Mouse (Mus musculus) kidney, embryonic 15.5 days (tissue): ENCODE results near the gene Wnt5b. TPM values are rescaled to one million over a fixed set of nuclear protein-coding genes. Genes with fewer than 3 reads are reported as not detected.
A peak's percentile ranks its signal among the peaks of the same experiment; 100 is the strongest.

Experiments
- ATAC-seq: fragments of 200-750 bp; cut with Nextera tagmentation; replicated peaks from 2 replicates; pipeline ENCODE4 v1.8.0; 2017; ENCODE audit warnings: moderate TSS enrichment; ENCODE audit not compliant: low FRiP score
- H3K27ac ChIP-seq: fragments of 300-500 bp; sonication (generic); 2 replicates; pipeline ENCODE4 v1.5.1; 2015; ENCODE audit warnings: mild to moderate bottlenecking, inconsistent platforms
- H3K27me3 ChIP-seq: fragments of 300-500 bp; sonication (generic); 2 replicates; pipeline ENCODE4 v1.6.1; 2015; ENCODE audit warnings: inconsistent platforms
- H3K36me3 ChIP-seq: fragments of 300-500 bp; sonication (generic); 2 replicates; pipeline ENCODE4 v1.6.1; 2015; ENCODE audit warnings: inconsistent platforms
- H3K4me1 ChIP-seq: fragments of 300-500 bp; sonication (generic); 2 replicates; pipeline ENCODE4 v1.6.1; 2015; ENCODE audit warnings: inconsistent platforms
- H3K4me2 ChIP-seq: fragments of 300-500 bp; sonication (generic); 2 replicates; pipeline ENCODE4 v1.6.1; 2015; ENCODE audit warnings: moderate library complexity, mild to moderate bottlenecking, inconsistent platforms
- H3K4me3 ChIP-seq: fragments of 300-500 bp; sonication (generic); replicated peaks from 2 replicates; pipeline ENCODE4 v1.5.1; 2015; ENCODE audit warnings: mild to moderate bottlenecking, inconsistent platforms
- H3K9ac ChIP-seq: fragments of 300-500 bp; sonication (generic); 2 replicates; pipeline ENCODE4 v1.6.1; 2015; ENCODE audit warnings: mild to moderate bottlenecking, inconsistent platforms
- H3K9me3 ChIP-seq: fragments of 300-500 bp; sonication (generic); replicated peaks from 2 replicates; pipeline ENCODE4 v1.6.1; 2016; ENCODE audit warnings: inconsistent platforms
- WGBS: fragments of 180-500 bp; shearing (Covaris S2); methylation state at CpG from one replicate; pipeline ENCODE4 v1.1.7; 2015; ENCODE audit warnings: mixed read lengths; 5-methylcytosine and 5-hydroxymethylcytosine counted together
- polyA plus RNA-seq: library from polyadenylated mRNA; unstranded; fragments of >200 nt; fragmentation: Nextera tagmentation; extraction: Ambion mirVana; gene quantifications from 2 replicates; pipeline ENCODE4 v1.2.1, GENCODE M21; 2015

Wnt5b gene
- polyA plus RNA-seq, 1 experiment from 2014 or later: 11.5 TPM

DNA sequence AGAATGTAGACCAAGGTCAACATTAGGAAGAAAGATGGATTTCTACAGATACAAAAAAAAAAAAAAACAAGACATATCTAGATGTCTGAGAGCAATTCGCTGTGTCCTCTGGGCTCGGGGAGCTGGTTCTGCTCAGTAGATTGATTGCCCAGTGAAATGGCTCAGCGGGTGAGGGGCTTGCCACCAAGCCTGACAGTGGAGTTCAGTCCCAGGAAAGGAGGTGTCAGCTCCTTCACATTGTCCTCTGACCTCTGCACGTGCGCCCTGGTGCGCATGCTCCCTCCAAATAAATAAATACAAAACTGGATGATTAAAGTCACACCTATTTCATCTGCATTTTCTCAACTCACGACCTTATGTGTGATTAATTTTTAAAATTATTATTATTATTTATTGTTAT lies 124.7 kb downstream of the Wnt5b start:
- Histone ChIP-seq H3K4me2 (no peak overlapping the region), H3K9me3 (no peaks in the 10 kb centered on the region), H3K27ac (no peak overlapping the region), H3K9ac (no peak overlapping the region), H3K4me3 (no peak overlapping the region), H3K27me3 (no peaks in the 10 kb centered on the region), H3K4me1 (peaks cover 10% of the 10 kb centered on the region), H3K36me3 (no peaks in the 10 kb centered on the region)
- WGBS: 41% methylated on average over 7 of the region's 7 CpGs
- ATAC-seq: no peak

DNA sequence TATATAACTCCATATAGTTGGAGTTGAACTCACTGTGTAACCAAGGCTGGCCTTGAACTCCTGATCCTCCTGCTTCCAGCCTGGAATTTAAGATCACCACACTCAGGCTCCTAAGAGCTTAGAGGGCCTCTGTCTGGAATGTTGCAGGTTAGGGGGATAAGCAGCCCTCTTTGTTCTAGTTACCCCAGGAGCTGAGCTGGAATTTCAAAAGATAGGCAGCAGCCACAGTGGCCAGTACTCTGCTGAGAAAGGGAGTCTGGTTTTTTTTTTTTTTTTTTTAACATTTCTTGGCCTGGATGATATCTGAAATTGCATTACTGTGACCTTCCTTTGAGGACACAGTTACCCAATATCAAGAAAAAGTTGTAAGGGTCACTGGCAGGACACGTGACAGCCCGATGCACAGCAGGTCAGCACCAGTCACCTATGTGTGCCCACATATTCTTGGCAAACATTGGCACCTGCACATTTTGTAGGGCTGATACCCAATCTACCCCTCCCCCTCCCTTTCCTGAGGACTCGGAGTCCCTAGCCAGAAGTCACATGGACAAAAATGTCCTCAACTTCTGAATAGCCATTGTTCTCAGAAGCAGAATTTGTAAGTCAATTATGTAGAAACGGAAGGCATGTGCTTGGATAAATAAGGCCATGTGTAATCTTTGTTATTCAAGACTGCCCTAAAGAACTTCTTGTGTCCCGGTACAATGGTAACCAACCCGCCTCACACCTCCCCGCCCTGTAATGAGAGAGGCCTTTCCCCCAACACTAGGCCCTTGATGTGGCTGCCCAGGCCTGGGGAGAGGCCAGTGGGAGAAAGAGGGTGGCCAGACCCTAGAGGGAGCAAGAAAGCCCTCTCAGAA lies 125.5 kb downstream of the Wnt5b start:
- peaks cover 12% of the 10 kb centered on the region for H3K4me1 ChIP-seq
- H3K27ac ChIP-seq: peak overlapping the region; percentile 70; the same call in 1 of the 2 replicates
- no peaks in the 10 kb centered on the region for H3K9me3 ChIP-seq
- H3K36me3 ChIP-seq: no peaks in the 10 kb centered on the region
- H3K9ac ChIP-seq: no peak overlapping the region
- no peaks in the 10 kb centered on the region for H3K27me3 ChIP-seq
- no peak overlapping the region for H3K4me3 ChIP-seq
- no peak for ATAC-seq
- 40% methylated on average over 7 of the region's 7 CpGs for WGBS
- no peak overlapping the region for H3K4me2 ChIP-seq

DNA sequence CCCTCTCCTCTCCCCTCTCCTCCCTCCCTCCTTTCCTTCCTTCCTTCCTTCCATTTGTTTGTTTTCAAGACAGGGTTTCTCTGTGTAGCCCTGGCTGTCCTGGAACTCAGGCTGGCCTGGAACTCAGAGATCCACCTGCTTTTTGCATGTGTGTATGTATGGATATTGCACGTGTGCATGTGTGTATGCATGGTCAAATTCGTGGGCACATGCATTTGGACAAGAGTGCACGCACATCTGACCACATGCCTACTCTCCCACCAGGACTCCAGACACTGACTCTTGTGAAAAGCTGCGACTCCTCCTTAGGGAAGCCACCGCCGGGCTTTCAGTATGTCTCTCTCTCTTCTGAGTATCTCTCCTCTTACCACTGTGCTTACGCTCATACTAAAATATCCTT lies 126.3 kb downstream of the Wnt5b start:
- no peak overlapping the region for H3K27ac ChIP-seq
- no peaks in the 10 kb centered on the region for H3K9me3 ChIP-seq
- WGBS: 75% methylated on average over 7 of the region's 7 CpGs
- H3K4me2 ChIP-seq: no peak overlapping the region
- no peaks in the 10 kb centered on the region for H3K36me3 ChIP-seq
- no peak overlapping the region for H3K4me3 ChIP-seq
- no peak overlapping the region for H3K9ac ChIP-seq
- no peaks in the 10 kb centered on the region for H3K27me3 ChIP-seq
- no peak for ATAC-seq
- peaks cover 12% of the 10 kb centered on the region for H3K4me1 ChIP-seq

DNA sequence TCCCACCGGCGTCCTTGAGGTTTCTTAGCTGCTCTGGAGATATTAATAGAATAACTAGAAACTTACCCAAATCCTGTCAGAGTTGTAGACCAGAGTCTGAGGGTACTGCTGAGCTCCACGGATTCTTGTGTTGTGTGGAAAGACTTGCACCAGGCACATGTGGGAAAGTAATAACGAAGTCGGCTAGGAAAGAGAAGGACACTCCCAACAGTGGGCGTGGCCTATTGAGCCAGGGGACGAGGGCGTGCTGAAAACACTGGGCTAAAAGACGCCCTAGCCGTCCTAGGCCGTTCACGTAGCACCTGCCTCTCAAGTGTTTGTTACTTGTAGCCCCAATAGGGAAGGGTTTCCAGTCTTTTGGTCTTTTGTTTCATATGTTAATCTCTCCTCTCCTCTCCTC lies 126.8 kb downstream of the Wnt5b start, which contains the start of gene Adipor2:
Adipor2 (minus strand) TSS at position 351 of the 400 bp plus-strand sequence.
- Histone ChIP-seq H3K36me3 (no peaks in the 10 kb centered on the region), H3K9ac (no peak within 1 kb of the TSS), H3K4me2 (peak within 1 kb of the TSS; percentile 49), H3K27me3 (no peaks in the 10 kb centered on the region), H3K27ac (0 out of 2 replicates have a peak within 1 kb of the TSS, but pooled peaks have one; percentile 70), H3K4me1 (peaks cover 12% of the 10 kb centered on the region), H3K4me3 (peak within 1 kb of the TSS; percentile 21), H3K9me3 (no peaks in the 10 kb centered on the region)
- ATAC-seq: peak; percentile 58; the same call in 1 of the 2 replicates
- WGBS: 3% methylated on average over 12 of the region's 12 CpGs

DNA sequence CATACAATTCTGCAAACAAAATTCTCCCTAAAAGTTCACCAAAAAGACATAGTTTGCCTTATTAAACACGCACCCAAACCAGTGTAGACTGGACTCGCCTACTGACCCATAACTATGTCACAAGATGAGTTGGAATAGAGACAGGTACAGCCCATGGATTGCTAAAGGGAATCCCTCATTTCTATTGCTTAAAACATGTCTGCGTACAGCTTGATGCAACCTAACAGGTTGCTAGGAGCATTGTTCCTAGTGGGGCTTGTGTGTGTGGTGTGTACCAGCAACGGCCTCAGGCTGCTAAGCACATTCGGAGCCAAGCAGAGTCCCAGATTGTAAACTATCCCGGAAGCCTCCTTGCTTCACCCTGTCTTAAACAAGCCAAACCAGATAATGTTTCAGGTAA lies 127.5 kb downstream of the Wnt5b start:
- H3K4me2 ChIP-seq: no peak overlapping the region
- no peaks in the 10 kb centered on the region for H3K36me3 ChIP-seq
- no peak overlapping the region for H3K27ac ChIP-seq
- no peak overlapping the region for H3K4me3 ChIP-seq
- WGBS: 65% methylated on average over 6 of the region's 6 CpGs
- H3K9me3 ChIP-seq: no peaks in the 10 kb centered on the region
- no peak for ATAC-seq
- H3K27me3 ChIP-seq: no peaks in the 10 kb centered on the region
- peaks cover 12% of the 10 kb centered on the region for H3K4me1 ChIP-seq
- no peak overlapping the region for H3K9ac ChIP-seq

DNA sequence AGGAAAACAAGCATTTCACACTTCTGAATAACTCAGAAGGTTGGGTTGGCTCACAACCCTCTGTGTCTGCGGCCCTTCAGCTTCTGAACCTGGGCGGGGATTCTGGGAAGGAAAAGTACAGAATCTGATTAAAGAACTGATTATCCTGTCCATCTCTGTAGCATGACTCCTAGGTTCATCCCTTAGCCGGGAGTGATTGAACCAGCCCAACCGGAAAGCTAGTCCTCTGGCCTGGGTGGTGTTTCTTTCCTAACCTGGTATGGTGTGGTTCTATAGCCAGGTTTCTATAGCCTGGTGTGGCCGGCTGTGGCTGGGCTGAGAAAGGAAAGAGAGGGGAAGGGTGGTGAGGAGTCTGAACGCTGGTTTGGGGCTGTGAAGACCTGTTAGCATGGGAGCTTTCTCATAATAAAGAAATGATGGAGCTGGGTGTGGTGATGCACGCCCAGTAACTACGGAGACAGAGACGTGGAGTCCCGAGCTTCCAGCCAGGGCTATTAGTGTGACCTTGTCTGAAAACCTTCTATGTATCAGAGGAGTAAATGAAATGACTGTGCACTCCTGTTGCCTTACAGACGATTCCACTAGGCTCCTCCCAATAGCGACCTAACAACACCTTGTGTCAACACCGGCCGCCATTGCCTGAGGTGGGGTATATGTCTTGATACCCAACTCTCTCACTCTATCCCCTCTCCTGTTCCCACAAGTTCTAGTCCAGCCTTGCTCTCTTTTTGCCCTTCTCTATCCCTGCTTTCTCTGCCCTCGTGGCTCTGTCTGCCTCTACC lies 129.7 kb downstream of the Wnt5b start:
- H3K27ac ChIP-seq: no peak overlapping the region
- WGBS: 82% methylated on average over 15 of the region's 15 CpGs
- H3K4me1 ChIP-seq: peaks cover 12% of the 10 kb centered on the region
- no peak for ATAC-seq
- H3K9ac ChIP-seq: no peak overlapping the region
- H3K9me3 ChIP-seq: no peaks in the 10 kb centered on the region
- no peaks in the 10 kb centered on the region for H3K36me3 ChIP-seq
- no peaks in the 10 kb centered on the region for H3K27me3 ChIP-seq
- no peak overlapping the region for H3K4me3 ChIP-seq
- H3K4me2 ChIP-seq: no peak overlapping the region

DNA sequence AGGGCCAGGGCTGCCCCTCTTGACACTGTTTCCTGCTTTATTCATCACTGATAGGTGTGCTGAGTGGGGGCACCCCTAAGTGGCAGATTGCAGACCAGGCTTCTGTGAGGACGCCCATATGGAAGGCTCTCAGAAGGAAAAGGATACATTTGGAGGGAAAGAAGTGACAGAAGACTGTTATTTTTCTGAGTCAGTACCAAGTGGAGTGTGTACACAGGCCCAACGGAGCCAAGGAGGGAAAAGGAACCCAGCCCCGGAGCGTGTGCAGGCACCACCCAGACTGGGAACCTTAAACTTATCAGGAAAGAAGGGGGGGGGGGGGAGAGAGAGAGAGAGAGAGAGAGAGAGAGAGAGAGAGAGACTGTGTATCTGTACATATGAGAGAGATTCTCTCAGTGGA lies 131.6 kb downstream of the Wnt5b start:
- Histone ChIP-seq H3K9ac (no peak overlapping the region), H3K9me3 (no peaks in the 10 kb centered on the region), H3K4me3 (no peak overlapping the region), H3K4me1 (peaks cover 8% of the 10 kb centered on the region), H3K27ac (no peak overlapping the region), H3K27me3 (no peaks in the 10 kb centered on the region), H3K4me2 (no peak overlapping the region), H3K36me3 (no peaks in the 10 kb centered on the region)
- ATAC-seq: no peak
- WGBS: 94% methylated on average over 4 of the region's 4 CpGs

DNA sequence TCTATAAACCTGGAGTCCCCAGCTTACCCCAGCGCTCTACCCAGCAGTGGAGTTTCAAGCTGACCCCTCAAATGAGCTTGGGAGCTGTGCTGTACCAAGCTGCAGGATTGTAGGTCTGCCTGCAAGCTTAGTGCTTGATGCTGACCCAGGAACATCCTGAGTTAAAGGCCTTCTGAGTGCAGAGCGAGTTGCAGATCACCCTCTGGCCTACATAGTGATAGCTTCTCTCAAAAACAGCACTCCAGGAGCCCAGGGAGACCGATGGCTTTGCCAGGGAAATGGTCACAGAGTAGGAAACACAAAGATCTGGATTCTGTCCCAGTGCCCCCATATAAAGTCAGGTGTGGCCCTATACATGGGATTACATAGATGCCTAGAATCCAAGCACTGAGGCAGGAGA lies 132.6 kb downstream of the Wnt5b start:
- H3K9me3 ChIP-seq: no peaks in the 10 kb centered on the region
- peaks cover 2% of the 10 kb centered on the region; the same call in 1 of the 2 replicates for H3K4me1 ChIP-seq
- WGBS: 88% methylated on average over 3 of the region's 3 CpGs
- H3K4me3 ChIP-seq: no peak overlapping the region
- no peaks in the 10 kb centered on the region for H3K36me3 ChIP-seq
- no peak overlapping the region for H3K4me2 ChIP-seq
- no peak overlapping the region for H3K27ac ChIP-seq
- no peak overlapping the region for H3K9ac ChIP-seq
- ATAC-seq: no peak
- no peaks in the 10 kb centered on the region for H3K27me3 ChIP-seq

DNA sequence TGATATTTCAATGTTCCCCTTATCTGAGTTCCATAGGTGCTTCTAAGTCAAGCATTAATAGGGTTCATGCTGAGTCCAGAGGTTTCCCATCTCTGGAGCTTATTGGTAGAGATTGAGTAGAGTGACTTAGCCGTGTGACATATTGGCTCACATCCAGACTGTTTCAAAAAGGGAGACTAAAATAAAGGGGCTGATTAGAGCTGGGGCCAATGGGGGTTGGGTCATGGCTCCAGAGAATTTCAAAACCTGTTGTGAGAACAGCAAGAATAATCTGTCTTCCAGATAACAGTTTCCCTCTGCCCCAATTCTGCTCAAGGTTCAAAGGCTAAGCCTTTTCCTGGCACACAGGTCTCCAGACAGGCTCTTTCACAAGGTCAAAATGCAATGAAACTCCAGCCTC lies 134.4 kb downstream of the Wnt5b start:
- ATAC-seq: no peak
- Histone ChIP-seq H3K27me3 (no peaks in the 10 kb centered on the region), H3K9me3 (no peaks in the 10 kb centered on the region), H3K4me3 (no peak overlapping the region), H3K27ac (no peak overlapping the region), H3K36me3 (no peaks in the 10 kb centered on the region), H3K4me1 (peaks cover 2% of the 10 kb centered on the region; the same call in 1 of the 2 replicates), H3K4me2 (no peak overlapping the region), H3K9ac (no peak overlapping the region)
- WGBS: 66% methylated on average over 1 of the region's 1 CpGs

DNA sequence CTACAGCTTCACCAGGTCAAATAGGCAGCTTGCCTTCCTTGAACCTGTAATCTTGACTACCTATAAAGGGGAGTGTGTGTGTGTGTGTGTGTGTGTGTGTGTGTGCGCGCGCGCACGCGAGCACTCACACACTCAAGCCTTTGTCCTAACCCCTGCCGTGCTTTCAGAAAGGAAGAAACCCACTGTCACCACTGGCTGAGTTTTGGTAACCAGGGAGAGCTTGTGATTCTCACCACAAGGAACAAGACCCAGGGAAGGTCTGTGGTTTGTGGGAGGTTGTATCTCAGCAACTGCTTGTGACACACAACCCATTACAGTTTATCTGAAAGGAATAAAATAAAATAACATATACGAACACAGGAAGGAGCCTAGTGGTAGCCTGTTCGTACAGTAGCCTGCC lies 135.6 kb downstream of the Wnt5b start:
- H3K4me2 ChIP-seq: no peak overlapping the region
- H3K9me3 ChIP-seq: no peaks in the 10 kb centered on the region
- 76% methylated on average over 9 of the region's 9 CpGs for WGBS
- no peak overlapping the region for H3K9ac ChIP-seq
- no peak overlapping the region for H3K4me3 ChIP-seq
- no peak for ATAC-seq
- H3K36me3 ChIP-seq: no peaks in the 10 kb centered on the region
- no peaks in the 10 kb centered on the region; the same call in 1 of the 2 replicates for H3K4me1 ChIP-seq
- no peak overlapping the region for H3K27ac ChIP-seq
- H3K27me3 ChIP-seq: no peaks in the 10 kb centered on the region

DNA sequence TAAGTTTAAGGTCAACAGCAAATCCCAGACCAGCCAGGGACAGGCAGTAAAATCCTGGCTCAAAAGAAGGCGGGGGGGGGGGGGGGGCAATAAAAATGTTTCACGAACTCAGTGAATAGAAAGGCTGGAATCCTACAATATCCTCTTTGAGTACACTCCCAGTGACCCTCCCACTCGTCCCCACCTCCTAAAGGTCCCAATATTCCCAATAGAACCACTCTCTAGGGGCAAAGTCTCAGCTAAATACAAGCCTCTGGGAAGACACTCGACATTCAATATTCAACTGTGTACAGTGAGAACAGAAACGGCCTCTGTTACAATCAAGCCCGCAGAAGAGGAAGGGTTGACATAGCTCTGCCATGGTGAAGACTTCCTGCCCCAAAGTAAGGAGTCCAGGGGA lies 136.3 kb downstream of the Wnt5b start:
- Histone ChIP-seq H3K36me3 (no peaks in the 10 kb centered on the region), H3K4me2 (no peak overlapping the region), H3K27me3 (no peaks in the 10 kb centered on the region), H3K27ac (no peak overlapping the region), H3K9me3 (no peaks in the 10 kb centered on the region), H3K9ac (no peak overlapping the region), H3K4me1 (no peaks in the 10 kb centered on the region; the same call in 1 of the 2 replicates), H3K4me3 (no peak overlapping the region)
- WGBS: 45% methylated on average over 6 of the region's 6 CpGs
- ATAC-seq: no peak

DNA sequence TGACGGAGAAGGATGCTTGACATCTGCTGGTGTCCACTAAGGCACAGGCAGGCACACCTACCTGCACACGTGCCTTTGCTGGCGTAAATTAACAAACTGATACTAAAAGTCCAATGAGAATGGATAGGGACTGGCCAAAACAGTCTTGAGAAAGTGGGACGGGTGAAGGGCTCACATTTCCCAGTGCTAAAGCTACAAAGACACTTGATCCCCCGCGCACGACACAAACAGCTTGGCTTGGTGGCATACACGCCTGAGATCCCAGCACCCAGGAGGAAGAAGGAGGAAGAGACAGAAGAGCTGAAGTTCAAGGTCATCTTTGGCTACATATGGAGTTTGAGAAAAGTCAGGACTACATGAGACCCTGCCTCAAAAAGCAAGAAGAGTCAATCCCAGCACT lies 137.6 kb downstream of the Wnt5b start:
- Histone ChIP-seq H3K4me1 (no peaks in the 10 kb centered on the region; the same call in 1 of the 2 replicates), H3K27me3 (no peaks in the 10 kb centered on the region), H3K9ac (no peak overlapping the region), H3K27ac (no peak overlapping the region), H3K36me3 (no peaks in the 10 kb centered on the region), H3K4me3 (no peak overlapping the region), H3K9me3 (no peaks in the 10 kb centered on the region), H3K4me2 (no peak overlapping the region)
- 52% methylated on average over 8 of the region's 8 CpGs for WGBS
- 0 out of 2 replicates have a peak, but pooled peaks have one; percentile 67 for ATAC-seq
